Mouse (Mus musculus) limb, embryonic 14.5 days (tissue): ENCODE results near the gene Taok2. TPM values are rescaled to one million over a fixed set of nuclear protein-coding genes. Genes with fewer than 3 reads are reported as not detected.

Source experiments
- ATAC-seq: fragments of 200-750 bp; cut with Nextera tagmentation; 2 replicates; pipeline ENCODE4 v1.8.0; 2017; ENCODE audit warnings: low read depth, moderate number of reproducible peaks, moderate TSS enrichment; ENCODE audit not compliant: low FRiP score
- DNase-seq: peaks from one replicate; pipeline ENCODE4 v3.0.0-alpha.2; 2015; ENCODE audit warnings: low spot score
- H3K27ac ChIP-seq: fragments of 300-500 bp; sonication (generic); replicated peaks from 2 replicates; pipeline ENCODE4 v1.5.1; 2014; ENCODE audit warnings: low read depth, mild to moderate bottlenecking, low read length, moderate library complexity, mixed read lengths
- H3K27me3 ChIP-seq: fragments of 300-500 bp; sonication (generic); 2 replicates; pipeline ENCODE4 v1.6.1; 2014; ENCODE audit warnings: low read length, mixed read lengths; ENCODE audit not compliant: control insufficient read depth, insufficient read depth
- H3K36me3 ChIP-seq: fragments of 300-500 bp; sonication (generic); 2 replicates; pipeline ENCODE4 v1.6.1; 2014; ENCODE audit warnings: mild to moderate bottlenecking, low read length, moderate library complexity, mixed read lengths; ENCODE audit not compliant: control insufficient read depth, insufficient read depth
- H3K4me1 ChIP-seq: fragments of 300-500 bp; sonication (generic); 2 replicates; pipeline ENCODE4 v1.6.1; 2014; ENCODE audit warnings: antibody characterized with exemption, low read length, mixed read lengths; ENCODE audit not compliant: control insufficient read depth, insufficient read depth
- H3K4me2 ChIP-seq: fragments of 300-500 bp; sonication (generic); replicated peaks from 2 replicates; pipeline ENCODE4 v1.6.1; 2014; ENCODE audit warnings: low read depth, mild to moderate bottlenecking, low read length, moderate library complexity; ENCODE audit not compliant: severe bottlenecking
- H3K4me3 ChIP-seq: fragments of 300-500 bp; sonication (generic); replicated peaks from 2 replicates; pipeline ENCODE4 v1.5.1; 2014; ENCODE audit warnings: low read length
- H3K9ac ChIP-seq: fragments of 300-500 bp; sonication (generic); 2 replicates; pipeline ENCODE4 v1.6.1; 2014; ENCODE audit warnings: mild to moderate bottlenecking, low read depth, low read length, moderate library complexity; ENCODE audit not compliant: severe bottlenecking
- H3K9me3 ChIP-seq: fragments of 300-500 bp; sonication (generic); 2 replicates; pipeline ENCODE4 v1.6.1; 2016; ENCODE audit warnings: low read length; ENCODE audit not compliant: control insufficient read depth
- POLR2A ChIP-seq: fragments of 200-500 bp; IDR thresholded peaks from 2 replicates; pipeline ENCODE4 v1.8.0; 2012; ENCODE audit warnings: inconsistent platforms, mild to moderate bottlenecking, moderate library complexity, borderline replicate concordance; ENCODE audit not compliant: insufficient read depth, insufficient read length; ENCODE audit errors: extremely low read depth
- WGBS: fragments of 180-500 bp; shearing (Covaris S2); extraction: QIAGEN DNeasy Blood & Tissue Kit; methylation state at CpG from one replicate; pipeline ENCODE4 v1.1.7; 2014; 5-methylcytosine and 5-hydroxymethylcytosine counted together
- polyA plus RNA-seq, 2 experiments: library from polyadenylated mRNA; depleted of rRNA in 1 of 2; stranded (reverse) in 1 of 2; unstranded in 1 of 2; fragments of >200 nt; fragmentation: Nextera tagmentation in 1 of 2; extraction: Ambion mirVana in 1 of 2; gene quantifications; 2 replicates each; pipeline versions ENCODE4 v1.2.1 to v1.2.3; 2012 to 2014

The Taok2 gene
- polyA plus RNA-seq, 2 experiments = 28.5 to 106 TPM

GRCm38 (mm10) chr7:126870520-126870891, 14.0 kb downstream of the Taok2 start:
- peaks cover 99% of the 10 kb centered on the region for H3K36me3 ChIP-seq
- H3K9ac ChIP-seq = no peak overlapping the region
- no peak for TF ChIP-seq POLR2A
- no peaks in the 10 kb centered on the region for H3K27me3 ChIP-seq
- H3K4me3 ChIP-seq = no peak overlapping the region
- DNase-seq (no peak), ATAC-seq (no peak)
- H3K4me1 ChIP-seq = no peaks in the 10 kb centered on the region
- 100% methylated on average over 2 of the region's 2 CpGs for WGBS
- H3K4me2 ChIP-seq = no peak overlapping the region
- H3K27ac ChIP-seq = no peak overlapping the region
- H3K9me3 ChIP-seq = no peaks in the 10 kb centered on the region

DNA sequence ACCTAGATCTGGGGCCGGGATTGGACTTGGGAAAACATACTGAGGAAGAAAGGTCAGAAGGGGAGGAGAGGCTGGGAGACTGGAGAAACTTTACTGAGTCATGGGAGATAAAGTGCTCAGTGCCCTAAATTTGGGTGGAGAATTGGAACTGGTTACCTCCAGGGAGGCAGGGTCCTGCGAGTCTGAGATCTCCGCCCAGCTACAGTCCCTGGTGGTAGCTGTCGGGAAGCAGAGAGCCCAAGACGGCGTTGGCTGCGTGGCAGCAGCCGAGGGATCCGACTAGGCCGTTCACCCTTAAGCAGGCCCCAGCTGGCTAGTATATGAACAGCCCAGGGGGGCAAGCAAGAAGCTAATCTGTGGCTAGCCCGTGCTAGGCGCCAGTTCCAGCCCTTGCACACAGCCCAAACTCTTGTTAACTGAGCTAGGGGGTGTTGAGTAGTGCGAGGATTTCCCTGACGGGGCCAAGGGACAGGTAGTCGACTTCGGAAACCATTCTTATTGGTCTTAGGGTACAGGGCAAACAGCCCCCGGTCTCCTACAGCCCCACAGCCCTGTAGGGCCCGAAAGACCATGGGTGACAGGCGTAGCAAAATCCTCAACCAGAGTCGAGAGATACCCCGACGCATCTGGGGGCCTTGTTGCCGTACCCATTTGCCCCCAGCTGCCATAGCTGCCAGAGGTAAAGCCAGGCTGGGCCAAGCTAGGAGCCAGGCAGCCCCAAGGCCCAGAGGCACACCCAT, 14.6 kb downstream of the Taok2 start:
- H3K9ac ChIP-seq = no peak overlapping the region
- TF ChIP-seq POLR2A = no peak
- 94% methylated on average over 23 of the region's 23 CpGs for WGBS
- DNase-seq (no peak), ATAC-seq (no peak)
- H3K4me3 ChIP-seq = no peak overlapping the region
- H3K9me3 ChIP-seq = no peaks in the 10 kb centered on the region
- no peaks in the 10 kb centered on the region for H3K27me3 ChIP-seq
- H3K4me1 ChIP-seq = no peaks in the 10 kb centered on the region
- no peak overlapping the region for H3K4me2 ChIP-seq
- no peak overlapping the region for H3K27ac ChIP-seq
- H3K36me3 ChIP-seq = peaks cover 99% of the 10 kb centered on the region

GRCm38 (mm10) chr7:126868003-126868402, 16.5 kb downstream of the Taok2 start:
- no peak overlapping the region for H3K4me3 ChIP-seq
- DNase-seq = no peak
- no peaks in the 10 kb centered on the region for H3K27me3 ChIP-seq
- no peak for TF ChIP-seq POLR2A
- WGBS = 88% methylated on average over 12 of the region's 12 CpGs
- H3K36me3 ChIP-seq = peaks cover 93% of the 10 kb centered on the region
- ATAC-seq = no peak
- no peak overlapping the region for H3K9ac ChIP-seq
- H3K4me2 ChIP-seq = no peak overlapping the region
- peaks cover 9% of the 10 kb centered on the region for H3K4me1 ChIP-seq
- H3K9me3 ChIP-seq = no peaks in the 10 kb centered on the region
- H3K27ac ChIP-seq = no peak overlapping the region

GRCm38 (mm10) chr7:126867534-126867933, 17.0 kb downstream of the Taok2 start:
- Histone ChIP-seq H3K9ac (no peak overlapping the region), H3K4me1 (peaks cover 13% of the 10 kb centered on the region), H3K36me3 (peaks cover 88% of the 10 kb centered on the region), H3K27ac (no peak overlapping the region), H3K9me3 (no peaks in the 10 kb centered on the region), H3K27me3 (no peaks in the 10 kb centered on the region), H3K4me2 (no peak overlapping the region), H3K4me3 (no peak overlapping the region)
- no peak for TF ChIP-seq POLR2A
- ATAC-seq (no peak), DNase-seq (no peak)
- WGBS = 98% methylated on average over 2 of the region's 2 CpGs

DNA sequence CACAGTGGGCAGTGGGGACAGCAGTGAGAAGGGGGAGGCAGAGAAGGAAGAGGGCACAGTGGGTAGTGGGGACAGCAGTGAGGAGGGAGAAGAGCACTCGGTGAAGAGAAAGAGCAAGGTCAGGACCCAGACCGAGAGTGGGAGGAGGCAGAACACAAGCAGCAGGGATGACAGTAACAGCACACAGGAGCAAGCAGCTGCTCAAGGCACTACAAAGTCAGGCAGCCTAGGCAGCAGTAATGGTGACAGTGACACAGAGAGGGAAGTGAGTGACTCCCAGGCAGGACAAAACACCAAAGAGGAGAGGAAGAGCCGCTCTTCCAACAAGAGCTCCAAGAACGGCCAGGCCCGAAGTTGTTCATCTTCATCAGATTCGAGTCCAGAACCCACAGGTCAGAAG, 20.7 kb downstream of the Taok2 start:
- H3K4me2 ChIP-seq = peak overlapping the region; percentile 91
- no peak for DNase-seq
- no peak for TF ChIP-seq POLR2A
- H3K36me3 ChIP-seq = peaks cover 62% of the 10 kb centered on the region
- peaks cover 19% of the 10 kb centered on the region for H3K4me1 ChIP-seq
- H3K9ac ChIP-seq = 0 out of 2 replicates have a peak overlapping the region, but pooled peaks have one; percentile 76
- H3K9me3 ChIP-seq = no peaks in the 10 kb centered on the region
- H3K4me3 ChIP-seq = no peak overlapping the region
- 72% methylated on average over 6 of the region's 6 CpGs for WGBS
- H3K27ac ChIP-seq = no peak overlapping the region
- no peak for ATAC-seq
- no peaks in the 10 kb centered on the region for H3K27me3 ChIP-seq
